Mouse (Mus musculus) 416B (cell line): ENCODE measurements around the gene Treml2.

Source experiments
- DNase-seq: peaks from one replicate; pipeline ENCODE4 v3.0.0; 2011; ENCODE audit warnings: low read depth

The Treml2 gene

GRCm38 (mm10) chr17:48299203-48299602 is at the start of gene Treml2:
TSS of gene Treml2 (plus strand) at chr17:48299498.
- DNase-seq: peak; percentile 96

GRCm38 (mm10) chr17:48249501-48249900 is 49.8 kb upstream of the Treml2 start:
- DNase-seq: no peak

GRCm38 (mm10) chr17:48250631-48251030 is 48.7 kb upstream of the Treml2 start:
- no peak for DNase-seq

- no peak for DNase-seq
These were observed 42.7 kb upstream of the Treml2 start for GRCm38 (mm10) chr17:48256575-48256974.

- DNase-seq: no peak
These were observed 37.4 kb upstream of the Treml2 start for GRCm38 (mm10) chr17:48261868-48262267.

- DNase-seq: no peak
These were observed 35.4 kb upstream of the Treml2 start, which contains the start of gene Treml4 for GRCm38 (mm10) chr17:48263741-48264362. TSS of gene Treml4 (plus strand) at chr17:48264295.

- DNase-seq: no peak
These were observed 34.6 kb upstream of the Treml2 start for GRCm38 (mm10) chr17:48264662-48265061.

- DNase-seq: no peak
These were observed 33.2 kb upstream of the Treml2 start for GRCm38 (mm10) chr17:48266138-48266537.

- no peak for DNase-seq
These were observed 32.5 kb upstream of the Treml2 start for GRCm38 (mm10) chr17:48266610-48267304.

GRCm38 (mm10) chr17:48267591-48267990 is 31.7 kb upstream of the Treml2 start:
- no peak for DNase-seq

- no peak for DNase-seq
These were observed 31.0 kb upstream of the Treml2 start for GRCm38 (mm10) chr17:48268276-48268675.

GRCm38 (mm10) chr17:48269833-48270232 is 29.5 kb upstream of the Treml2 start:
- no peak for DNase-seq

- peak; percentile 84 for DNase-seq
These were observed 27.1 kb upstream of the Treml2 start for GRCm38 (mm10) chr17:48272158-48272557.

- DNase-seq: no peak
These were observed 26.7 kb upstream of the Treml2 start for GRCm38 (mm10) chr17:48272598-48272997.

GRCm38 (mm10) chr17:48274098-48274497 is 25.2 kb upstream of the Treml2 start:
- no peak for DNase-seq

GRCm38 (mm10) chr17:48274885-48275284 is 24.4 kb upstream of the Treml2 start:
- peak; percentile 89 for DNase-seq

GRCm38 (mm10) chr17:48275736-48276135 is 23.6 kb upstream of the Treml2 start:
- DNase-seq: peak; percentile 39

- no peak for DNase-seq
These were observed 20.9 kb upstream of the Treml2 start for GRCm38 (mm10) chr17:48278381-48278780.

- no peak for DNase-seq
These were observed 20.3 kb upstream of the Treml2 start for GRCm38 (mm10) chr17:48279002-48279401.

- DNase-seq: no peak
These were observed 18.2 kb upstream of the Treml2 start for GRCm38 (mm10) chr17:48280943-48281738.

GRCm38 (mm10) chr17:48281739-48282085 is 17.6 kb upstream of the Treml2 start:
- no peak for DNase-seq

GRCm38 (mm10) chr17:48286765-48287164 is 12.5 kb upstream of the Treml2 start:
- peak; percentile 86 for DNase-seq

- DNase-seq: peak; percentile 49
These were observed 12.0 kb upstream of the Treml2 start for GRCm38 (mm10) chr17:48287276-48287675.
